Mouse (Mus musculus) layer of hippocampus, adult 2 months (tissue): ENCODE results near the gene Mllt6. TPM values are rescaled to one million over a fixed set of nuclear protein-coding genes. Genes with fewer than 3 reads are reported as not detected.
"Not testable (repeated sequence)": the region's sequence is repeated elsewhere in the genome, so short reads cannot be mapped to it uniquely, and the experiment has no call there.

Source experiments
- DNase-seq, 2 experiments: peaks; one replicate each; pipeline ENCODE4 v3.0.0; 2022; ENCODE audit warnings: low spot score in 2 of 2
- H3K27ac ChIP-seq: fragments of 200-600 bp; 2 replicates; pipeline ENCODE4 v1.8.1; 2022
- H3K4me3 ChIP-seq: fragments of 200-600 bp; 2 replicates; pipeline ENCODE4 v1.8.1; 2022; ENCODE audit warnings: mild to moderate bottlenecking
- CTCF ChIP-seq: fragments of 200-600 bp; conservative IDR thresholded peaks from 2 replicates; pipeline ENCODE4 v1.8.1; 2022; ENCODE audit warnings: antibody characterized with exemption, mild to moderate bottlenecking, moderate library complexity
- microRNA-seq, 2 experiments: library from miRNA; unstranded; fragments of <30 nt; microRNA quantifications; one replicate each; pipeline ENCODE4 v1.2.0; 2021
- total RNA-seq, 2 experiments: library from RNA; stranded (reverse); gene quantifications; 2 replicates each; pipeline ENCODE4 v1.2.3; 2021

Mllt6 gene
- total RNA-seq, 2 experiments from 2014 or later, result 122 to 124 TPM

DNA sequence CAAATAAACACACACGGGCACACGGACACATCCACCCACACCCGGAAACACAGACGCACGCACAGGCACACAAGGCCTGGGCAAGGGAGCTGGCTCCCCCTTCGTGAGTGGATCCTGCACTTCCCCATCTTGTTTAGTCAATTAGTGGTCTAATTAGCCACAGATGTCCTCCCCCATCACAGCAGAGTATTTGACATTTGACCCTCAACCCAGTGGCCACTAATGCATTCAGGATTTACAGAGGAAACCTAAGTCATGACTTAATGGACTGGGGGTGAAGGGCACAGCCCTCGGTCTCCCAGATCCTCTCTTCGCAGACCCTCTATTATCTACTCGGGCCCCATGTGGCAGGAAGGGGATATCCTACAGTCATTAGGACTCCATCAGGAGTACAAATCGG is 70.5 kb downstream of the Mllt6 start:
- Histone ChIP-seq H3K27ac (no peak overlapping the region), H3K4me3 (no peak overlapping the region)
- DNase-seq, result no peak
- TF ChIP-seq CTCF, result no peak

DNA sequence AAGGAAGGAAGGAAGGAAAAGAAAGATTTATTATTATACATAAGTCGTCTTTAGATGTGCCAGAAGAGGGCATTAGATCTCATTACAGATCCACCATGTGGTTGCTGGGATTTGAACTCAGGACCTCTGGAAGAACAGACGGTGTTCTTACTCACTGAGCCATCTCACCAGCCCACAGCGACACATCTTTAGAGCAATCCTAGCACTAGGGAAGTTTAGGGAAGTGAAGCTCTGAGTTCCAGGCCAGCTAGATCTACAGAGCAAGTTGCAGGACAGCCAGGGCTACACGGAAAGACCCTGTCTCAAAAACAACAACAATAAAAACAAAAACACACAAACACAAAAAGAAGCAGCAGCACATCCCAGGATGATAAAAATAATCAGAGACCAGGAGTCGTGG is 71.6 kb downstream of the Mllt6 start:
- not testable (repeated sequence) for H3K4me3 ChIP-seq, DNase-seq

More for the DNA sequence above, 71.6 kb downstream of the Mllt6 start:
- not testable (repeated sequence) for H3K27ac ChIP-seq

Small RNA genes lying within 50 kb of the gene (microRNA-seq; reads per million reads assigned to microRNA genes)
- gene Gm24158 (0 reads per million in 2 experiments), gene Mir6927 (0.18 to 0.96 reads per million in 2 experiments)

Other genes with a start within 250 kb of the Mllt6 start
- gene Arhgap23, start 247.9 kb upstream of the Mllt6 start, total RNA-seq, result 10 to 100 TPM; 66.0 to 74.1 TPM
- under 1 TPM in 1 of 2 experiments, not detected in 1; 0.25 TPM for gene 4933428G20Rik, start 163.1 kb upstream of the Mllt6 start, total RNA-seq
- 100 to 1,000 TPM; 226 to 232 TPM for gene Srcin1, start 87.2 kb upstream of the Mllt6 start, total RNA-seq
- 10 to 100 TPM; 34.1 to 35.1 TPM for gene Epop, start 33.7 kb upstream of the Mllt6 start, total RNA-seq
- gene Cisd3, start 22.4 kb downstream of the Mllt6 start, total RNA-seq, result 10 to 100 TPM; 45.5 to 49.3 TPM
- gene Pcgf2, start 37.1 kb downstream of the Mllt6 start, total RNA-seq, result 10 to 100 TPM; 29.1 to 31.1 TPM
- 100 to 1,000 TPM; 128 to 133 TPM for gene Psmb3, start 40.0 kb downstream of the Mllt6 start, total RNA-seq
- gene Pip4k2b, start 81.3 kb downstream of the Mllt6 start, total RNA-seq, result 100 to 1,000 TPM; 106 to 109 TPM
- gene Cwc25, start 103.1 kb downstream of the Mllt6 start, total RNA-seq, result 10 to 100 TPM; 20.1 to 20.6 TPM
- gene 1700001P01Rik, start 112.5 kb downstream of the Mllt6 start, total RNA-seq, result 1 to 10 TPM; 1.3 to 2.4 TPM
- gene Rpl23, start 119.0 kb downstream of the Mllt6 start, total RNA-seq, result 100 to 1,000 TPM; 361 to 374 TPM
- gene Lasp1, start 135.6 kb downstream of the Mllt6 start, total RNA-seq, result 10 to 100 TPM; 88.1 to 91.4 TPM
- gene B230217C12Rik, start 177.4 kb downstream of the Mllt6 start, total RNA-seq, result 10 to 100 TPM; 67.8 to 72.6 TPM
- gene Fbxo47, start 220.7 kb downstream of the Mllt6 start, total RNA-seq, result 1 to 10 TPM; 1.2 to 1.8 TPM